Comparison of ENCODE assay signal across 8 mouse cellular contexts in genomic region chr6:128133679-128134191, GRCm38 (mm10). TPM values are rescaled to one million over a fixed set of nuclear protein-coding genes. Genes with fewer than 3 reads are reported as not detected.
DNase-seq lines count a peak whose midpoint lies in the region; ATAC-seq and TF ChIP-seq lines count a peak whose summit lies in the region.

No protein-coding gene starts in this region.

- peak in 1 of 2 experiments; percentile 22 for DNase-seq in cerebellum, adult 2 months
- DNase-seq in cerebellum, postnatal 25 days = no peak
- DNase-seq in intestine, embryonic 14.5 days (ENCODE audit: low spot score) = no peak
- DNase-seq in liver, embryonic 13.5 days = no peak
- no peak for DNase-seq in urinary bladder, adult 18-20 months (ENCODE audit: low spot score in 2 of 2)
- DNase-seq in spleen, postnatal 14 days (ENCODE audit: low spot score in 2 of 2) = no peak

- WGBS in cerebellum, adult 2 months = 82% methylated on average over 10 of the region's 10 CpGs
- 53% methylated on average over 10 of the region's 10 CpGs for WGBS in intestine, embryonic 14.5 days
- WGBS in liver, embryonic 13.5 days (ENCODE audit: insufficient replicate concordance) = 43% methylated on average over 10 of the region's 10 CpGs

- H3K9ac ChIP-seq in intestine, embryonic 14.5 days (ENCODE audit: low read length) = no peak overlapping the region
- no peak overlapping the region for H3K9ac ChIP-seq in liver, embryonic 13.5 days

- no peak overlapping the region for H3K4me3 ChIP-seq in cerebellum, adult 2 months (replicated peaks; ENCODE audit: insufficient read depth, low read depth, low read length)
- H3K4me3 ChIP-seq in brown adipose tissue, adult 24 weeks (ENCODE audit: insufficient read depth, low read depth, low read length) = 0 out of 2 replicates have a peak overlapping the region, but pooled peaks have one; percentile 2
- no peak overlapping the region for H3K4me3 ChIP-seq in intestine, embryonic 14.5 days (ENCODE audit: low read depth, low read length)
- no peak overlapping the region for H3K4me3 ChIP-seq in liver, embryonic 13.5 days (replicated peaks)

- TF ChIP-seq POLR2A in cerebellum, adult 2 months (IDR thresholded peaks at IDR 0.05; ENCODE audit: borderline replicate concordance, insufficient read depth, low read length) = no peak

- H3K4me1 ChIP-seq in cerebellum, adult 2 months (ENCODE audit: control insufficient read depth, insufficient read depth, low read length) = peaks cover 15% of the 10 kb centered on the region
- H3K4me1 ChIP-seq in brown adipose tissue, adult 24 weeks (ENCODE audit: control insufficient read depth, insufficient read depth, insufficient read length, low read length) = peaks cover 37% of the 10 kb centered on the region
- peaks cover 20% of the 10 kb centered on the region for H3K4me1 ChIP-seq in intestine, embryonic 14.5 days (replicated peaks; ENCODE audit: control insufficient read depth, insufficient read depth, low read length)
- peaks cover 44% of the 10 kb centered on the region for H3K4me1 ChIP-seq in liver, embryonic 13.5 days (replicated peaks)

- H3K9me3 ChIP-seq in intestine, embryonic 14.5 days (ENCODE audit: control insufficient read depth, low read length) = no peaks in the 10 kb centered on the region
- H3K9me3 ChIP-seq in liver, embryonic 13.5 days (replicated peaks) = no peaks in the 10 kb centered on the region

- H3K4me2 ChIP-seq in intestine, embryonic 14.5 days (ENCODE audit: low read length) = 0 out of 2 replicates have a peak overlapping the region, but pooled peaks have one; percentile 3
- peak overlapping the region; percentile 33 for H3K4me2 ChIP-seq in liver, embryonic 13.5 days

- H3K36me3 ChIP-seq in intestine, embryonic 14.5 days (ENCODE audit: control insufficient read depth, insufficient read depth, low read length) = no peaks in the 10 kb centered on the region
- H3K36me3 ChIP-seq in liver, embryonic 13.5 days = no peaks in the 10 kb centered on the region

- H3K27ac ChIP-seq in cerebellum, adult 2 months (ENCODE audit: insufficient read depth, low read length) = peak overlapping the region; percentile 52
- H3K27ac ChIP-seq in brown adipose tissue, adult 24 weeks (replicated peaks; ENCODE audit: low read depth, low read length) = peak overlapping the region; percentile 88
- H3K27ac ChIP-seq in intestine, embryonic 14.5 days (ENCODE audit: low read depth) = peak overlapping the region; percentile 48
- H3K27ac ChIP-seq in liver, embryonic 13.5 days = peak overlapping the region; percentile 88

- ATAC-seq in intestine, embryonic 14.5 days (replicated peaks; ENCODE audit: low FRiP score, low TSS enrichment, low read depth) = no peak; the same call in 1 of the 2 replicates
- peak; percentile 43; the same call in 1 of the 2 replicates for ATAC-seq in liver, embryonic 13.5 days (ENCODE audit: low read depth)
- no peak for ATAC-seq in cerebellum, adult (ENCODE audit: insufficient number of reproducible peaks, low FRiP score, low TSS enrichment)

- no peaks in the 10 kb centered on the region for H3K27me3 ChIP-seq in cerebellum, adult 2 months (ENCODE audit: control insufficient read depth, insufficient read depth, low read length)
- no peaks in the 10 kb centered on the region for H3K27me3 ChIP-seq in intestine, embryonic 14.5 days (replicated peaks; ENCODE audit: control insufficient read depth, insufficient read depth, low read length)
- no peaks in the 10 kb centered on the region for H3K27me3 ChIP-seq in liver, embryonic 13.5 days

- no peak for TF ChIP-seq CTCF in cerebellum, adult 2 months (IDR thresholded peaks at IDR 0.05; ENCODE audit: borderline replicate concordance, insufficient read depth, low read depth, low read length)

RNA-seq across cellular contexts. Expression of gene Tspan9, which starts 9.7 kb away (rescaled TPM):
- polyA plus RNA-seq in cerebellum, adult 2 months (2012; rRNA removed) = 303 and 370 TPM in 2 replicates
- 7.5 and 8.8 TPM in 2 replicates for polyA plus RNA-seq in brown adipose tissue, adult 24 weeks (2012; ENCODE audit: insufficient read depth, insufficient read length, missing spikeins)
- 110 and 113 TPM in 2 replicates for polyA plus RNA-seq in intestine, embryonic 14.5 days (2014; fragmentation: Nextera tagmentation; extraction: Ambion mirVana)
- polyA plus RNA-seq in liver, embryonic 13.5 days (2015; fragmentation: Nextera tagmentation; extraction: Ambion mirVana) = 16.9 and 27.3 TPM in 2 replicates
